Mouse (Mus musculus) olfactory bulb, adult 2 months (tissue): ENCODE measurements around the gene Cabp2.

Source experiments
- CTCF ChIP-seq: fragments of 200-500 bp; IDR thresholded peaks from 2 replicates; pipeline ENCODE4 v1.5.1; 2012; ENCODE audit warnings: low read depth, mild to moderate bottlenecking, low read length, moderate library complexity; ENCODE audit not compliant: insufficient read depth
- POLR2A ChIP-seq: fragments of 200-500 bp; IDR thresholded peaks from 2 replicates; pipeline ENCODE4 v1.6.1; 2012; ENCODE audit warnings: mild to moderate bottlenecking, low read depth, low read length, moderate library complexity; ENCODE audit not compliant: insufficient read depth

DNA sequence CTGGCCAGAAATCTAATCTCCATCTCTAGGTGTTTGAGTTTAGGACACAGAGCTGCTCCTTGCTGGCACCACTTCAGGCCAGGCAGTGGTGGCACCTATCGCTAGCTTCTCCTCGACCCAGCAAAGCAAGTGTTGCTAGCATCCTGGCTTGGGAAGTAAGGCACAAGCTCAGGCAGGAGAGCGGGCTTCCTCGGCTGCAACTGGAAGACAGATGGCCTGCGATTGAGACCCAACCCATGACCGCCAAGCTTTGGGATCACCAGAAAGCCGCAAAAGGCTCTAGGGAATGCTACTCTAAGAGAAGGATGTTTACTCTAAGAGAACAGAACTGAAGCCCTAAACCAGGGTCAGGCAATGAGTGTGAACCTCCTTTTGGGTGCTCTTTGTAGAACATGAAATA lies 48.1 kb downstream of the Cabp2 start:
- TF ChIP-seq CTCF, result no peak
- TF ChIP-seq POLR2A, result no peak
